In genomic region chrX:164076040-164076775, GRCm38 (mm10) we compare ENCODE assay signal across 8 mouse cellular contexts. TPM values are rescaled to one million over a fixed set of nuclear protein-coding genes. Genes with fewer than 3 reads are reported as not detected.
DNase-seq lines count a peak whose midpoint lies in the region; ATAC-seq lines count a peak whose summit lies in the region.

Gene Siah1b, minus strand, starts transcription at chrX:164076493.

- peak within 1 kb of the TSS; percentile 68 for H3K9ac ChIP-seq in intestine, embryonic 14.5 days (ENCODE audit: low read length)

- H3K4me2 ChIP-seq in intestine, embryonic 14.5 days (ENCODE audit: low read length) = peak within 1 kb of the TSS; percentile 58

- intact Hi-C loops in left cerebral cortex, postnatal 14 days (cut with DNase I) = loop anchor here (5.0 to 10.0 kb wide), 2 partner anchors 119 to 1161 kb away; partner anchors contain the start of gene Zrsr2

- peaks cover 15% of the 10 kb centered on the region; the same call in 1 of the 2 replicates for H3K36me3 ChIP-seq in intestine, embryonic 14.5 days (ENCODE audit: control insufficient read depth, insufficient read depth, low read length)

- no peaks in the 10 kb centered on the region for H3K27me3 ChIP-seq in intestine, embryonic 14.5 days (replicated peaks; ENCODE audit: control insufficient read depth, insufficient read depth, low read length)

- H3K9me3 ChIP-seq in intestine, embryonic 14.5 days (ENCODE audit: control insufficient read depth, low read length) = no peaks in the 10 kb centered on the region

- WGBS in intestine, embryonic 14.5 days = 18% methylated on average over 51 of the region's 54 CpGs

- peak; percentile 99 for ATAC-seq in intestine, embryonic 14.5 days (replicated peaks; ENCODE audit: low FRiP score, low TSS enrichment, low read depth)

- DNase-seq in adrenal gland, adult 18-20 months (ENCODE audit: low spot score in 2 of 2) = peak; percentile 76 to 85
- DNase-seq in embryo, embryonic 11 days = peak; percentile 94
- peak; percentile 90 for DNase-seq in gastrocnemius, postnatal 25 days
- DNase-seq in intestine, embryonic 14.5 days (ENCODE audit: low spot score) = peak; percentile 89
- peak; percentile 90 to 95 for DNase-seq in left cerebral cortex, postnatal 14 days (ENCODE audit: low spot score in 2 of 2)
- DNase-seq in mesoderm, embryonic 11.5 days (ENCODE audit: low read depth, low spot score) = peak; percentile 94
- peak; percentile 91 to 92 for DNase-seq in right cerebral cortex, postnatal 36 days (ENCODE audit: low spot score in 2 of 2)
- DNase-seq in yolk sac, embryonic 10.5 days (ENCODE audit: low spot score) = peak; percentile 92

- H3K27ac ChIP-seq in intestine, embryonic 14.5 days (ENCODE audit: low read depth) = peak within 1 kb of the TSS; percentile 80

- H3K4me1 ChIP-seq in intestine, embryonic 14.5 days (replicated peaks; ENCODE audit: control insufficient read depth, insufficient read depth, low read length) = no peaks in the 10 kb centered on the region

- H3K4me3 ChIP-seq in intestine, embryonic 14.5 days (ENCODE audit: low read depth, low read length) = peak within 1 kb of the TSS; percentile 55

RNA-seq across cellular contexts. Expression of gene Siah1b, which starts in this region (rescaled TPM):
- total RNA-seq in adrenal gland, adult 18-20 months (2021) = 1 to 10 TPM; 4.8 to 5.0 TPM
- total RNA-seq in gastrocnemius, postnatal 25 days (2021) = 1 to 10 TPM; 2.6 to 3.6 TPM
- 26.2 and 26.7 TPM in 2 replicates for polyA plus RNA-seq in intestine, embryonic 14.5 days (2014; fragmentation: Nextera tagmentation; extraction: Ambion mirVana)
- 10 to 100 TPM; 10.8 to 11.1 TPM for total RNA-seq in left cerebral cortex, postnatal 14 days (2021)

Comparison
In these comparisons a context has a peak if more than half of its experiments do, and no peak if none do; other contexts are left out.
1. Peak in every context shown above with its lines: DNase-seq, ATAC-seq, H3K4me3 ChIP-seq and H3K27ac ChIP-seq.